In genomic region chr16:8053936-8054335, GRCm38 (mm10) we compare ENCODE assay signal across 22 mouse cellular contexts.
"Had no signal": no experiment of that assay in that cellular context is flagged by ENCODE, and none has a peak within 500 bp of the region (broad histone marks: within the 10 kb centered on the region; RNA-seq: fewer than 3 reads in every experiment).

No protein-coding gene starts in this region.

- H3K4me1 ChIP-seq: limb, embryonic 12.5 days; limb, embryonic 15.5 days; megakaryocyte, embryonic 14.5 days; midbrain, embryonic 10.5 days; midbrain, embryonic 13.5 days; neural tube, embryonic 13.5 days had no signal

- H3K27me3 ChIP-seq: limb, embryonic 12.5 days; limb, embryonic 15.5 days; megakaryocyte, embryonic 14.5 days; midbrain, embryonic 13.5 days; neural tube, embryonic 13.5 days had no signal

- H3K9ac ChIP-seq: limb, embryonic 12.5 days; limb, embryonic 15.5 days; liver, embryonic 14.5 days; liver, postnatal 0 days; lung, embryonic 14.5 days; midbrain, embryonic 13.5 days; neural tube, embryonic 13.5 days had no signal

- ATAC-seq: liver, postnatal 0 days; lung, postnatal 0 days; midbrain, embryonic 13.5 days; midbrain, embryonic 16.5 days had no signal

- H3K36me3 ChIP-seq: limb, embryonic 12.5 days; limb, embryonic 15.5 days; midbrain, embryonic 10.5 days; midbrain, embryonic 13.5 days; neural tube, embryonic 13.5 days had no signal

- H3K4me2 ChIP-seq: limb, embryonic 12.5 days; limb, embryonic 15.5 days; liver, embryonic 11.5 days; lung, embryonic 14.5 days; midbrain, embryonic 13.5 days; neural tube, embryonic 13.5 days had no signal

- DNase-seq: kidney, adult 11 months; kidney, adult 8-10 months; kidney, postnatal 36 days; left cerebral cortex, postnatal 4 days; liver, postnatal 0 days; lung, embryonic 14.5 days; right cerebral cortex, adult 18-20 months; right cerebral cortex, postnatal 14 days; right cerebral cortex, postnatal 4 days; thymus, postnatal 25 days had no signal

- H3K27ac ChIP-seq: limb, embryonic 12.5 days; limb, embryonic 15.5 days; liver, embryonic 14.5 days; midbrain, embryonic 10.5 days; midbrain, embryonic 13.5 days; neural tube, embryonic 13.5 days; stomach, postnatal 0 days had no signal

- H3K4me3 ChIP-seq: limb, embryonic 12.5 days; limb, embryonic 15.5 days; megakaryocyte, embryonic 14.5 days; midbrain, embryonic 10.5 days; midbrain, embryonic 13.5 days; myocyte; neural tube, embryonic 13.5 days had no signal

- H3K9me3 ChIP-seq: limb, embryonic 12.5 days; limb, embryonic 15.5 days; midbrain, embryonic 10.5 days; midbrain, embryonic 13.5 days; neural tube, embryonic 13.5 days had no signal
